In genomic region chr17:79605794-79606193, GRCm38 (mm10) we compare ENCODE assay signal across 22 mouse cellular contexts.
"Had no signal": no experiment of that assay in that cellular context is flagged by ENCODE, and none has a peak within 500 bp of the region (broad histone marks: within the 10 kb centered on the region; RNA-seq: fewer than 3 reads in every experiment).

No protein-coding gene starts in this region.

- ATAC-seq: hindbrain, postnatal 0 days; inflammation-experienced regulatory T-cells, adult 6 months; intestine, embryonic 16.5 days; midbrain, embryonic 13.5 days; midbrain, embryonic 16.5 days had no signal

- H3K27ac ChIP-seq: hindbrain, postnatal 0 days; kidney, embryonic 15.5 days; liver, embryonic 15.5 days; midbrain, embryonic 10.5 days; midbrain, embryonic 13.5 days; neural tube, embryonic 13.5 days had no signal

- H3K27me3 ChIP-seq: kidney, embryonic 15.5 days; liver, embryonic 15.5 days; megakaryocyte, embryonic 14.5 days; midbrain, embryonic 13.5 days; neural tube, embryonic 13.5 days had no signal

- H3K4me2 ChIP-seq: kidney, embryonic 15.5 days; liver, embryonic 11.5 days; liver, embryonic 15.5 days; lung, embryonic 14.5 days; midbrain, embryonic 13.5 days; neural tube, embryonic 13.5 days had no signal

- H3K36me3 ChIP-seq: kidney, embryonic 15.5 days; liver, embryonic 15.5 days; midbrain, embryonic 10.5 days; midbrain, embryonic 13.5 days; neural tube, embryonic 13.5 days had no signal

- H3K9me3 ChIP-seq: kidney, embryonic 15.5 days; liver, embryonic 15.5 days; megakaryocyte, embryonic 14.5 days; midbrain, embryonic 10.5 days; midbrain, embryonic 13.5 days; neural tube, embryonic 13.5 days had no signal

- DNase-seq: kidney, adult 18-20 months; kidney, postnatal 10 days; kidney, postnatal 36 days; layer of hippocampus, postnatal 36 days; left cerebral cortex, postnatal 4 days; lung, embryonic 14.5 days; retina, postnatal 1 day; right cerebral cortex, postnatal 25 days; thymus, adult 18-20 months; thymus, postnatal 4 days had no signal

- H3K4me3 ChIP-seq: kidney, embryonic 15.5 days; liver, embryonic 15.5 days; megakaryocyte, embryonic 14.5 days; midbrain, embryonic 10.5 days; midbrain, embryonic 13.5 days; myocyte; neural tube, embryonic 13.5 days had no signal

- H3K4me1 ChIP-seq: kidney, embryonic 15.5 days; liver, embryonic 15.5 days; midbrain, embryonic 13.5 days; neural tube, embryonic 13.5 days had no signal

- H3K9ac ChIP-seq: kidney, embryonic 15.5 days; liver, embryonic 15.5 days; lung, embryonic 14.5 days; midbrain, embryonic 13.5 days; neural tube, embryonic 13.5 days had no signal
